Mouse (Mus musculus): Measurements from ENCODE around the gene Tubb4b.

DNA sequence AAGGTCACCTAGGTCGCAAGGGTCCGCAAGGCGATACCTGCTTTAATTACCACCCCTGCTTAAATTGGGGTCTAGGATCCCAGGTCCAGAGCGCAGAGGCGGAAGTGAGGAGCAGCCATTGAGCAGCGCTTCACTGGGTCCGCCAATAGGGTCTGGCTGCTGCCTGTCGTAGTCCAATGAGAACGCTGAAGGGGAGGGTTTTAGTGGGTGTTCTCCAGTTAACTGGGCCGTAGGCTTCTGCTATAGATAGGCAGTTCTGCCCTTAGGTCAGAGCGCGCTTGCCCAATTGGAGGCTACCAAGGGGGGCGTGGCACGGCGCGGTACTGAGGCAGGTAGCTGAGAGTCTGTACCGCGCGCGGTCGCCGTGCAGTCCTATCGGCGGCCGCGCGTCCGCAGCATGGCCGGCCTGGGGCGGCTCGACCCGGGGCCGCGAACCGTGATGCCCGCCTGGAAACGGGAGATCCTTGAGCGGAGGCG is 37.8 kb upstream of the Tubb4b start, which contains the start of gene Tprn:
- TF ChIP-seq CTCF (IDR thresholded peaks at IDR 0.05 in 2 of 3, conservative IDR thresholded peaks at IDR 0.05 in 1 of 3; ENCODE audit: control insufficient read depth in 1 of 3, insufficient read depth in 1 of 3, low read depth in 2 of 3, low read length in 3 of 3, poor library complexity in 1 of 3, severe bottlenecking in 1 of 3) (no peak), GATA1 (IDR thresholded peaks at IDR 0.05; ENCODE audit: low read depth, low read length) (peak; percentile 50; the same call in 1 of the 2 replicates)
